Mouse (Mus musculus): ENCODE data around the gene Trim45.

Trim45 gene

DNA sequence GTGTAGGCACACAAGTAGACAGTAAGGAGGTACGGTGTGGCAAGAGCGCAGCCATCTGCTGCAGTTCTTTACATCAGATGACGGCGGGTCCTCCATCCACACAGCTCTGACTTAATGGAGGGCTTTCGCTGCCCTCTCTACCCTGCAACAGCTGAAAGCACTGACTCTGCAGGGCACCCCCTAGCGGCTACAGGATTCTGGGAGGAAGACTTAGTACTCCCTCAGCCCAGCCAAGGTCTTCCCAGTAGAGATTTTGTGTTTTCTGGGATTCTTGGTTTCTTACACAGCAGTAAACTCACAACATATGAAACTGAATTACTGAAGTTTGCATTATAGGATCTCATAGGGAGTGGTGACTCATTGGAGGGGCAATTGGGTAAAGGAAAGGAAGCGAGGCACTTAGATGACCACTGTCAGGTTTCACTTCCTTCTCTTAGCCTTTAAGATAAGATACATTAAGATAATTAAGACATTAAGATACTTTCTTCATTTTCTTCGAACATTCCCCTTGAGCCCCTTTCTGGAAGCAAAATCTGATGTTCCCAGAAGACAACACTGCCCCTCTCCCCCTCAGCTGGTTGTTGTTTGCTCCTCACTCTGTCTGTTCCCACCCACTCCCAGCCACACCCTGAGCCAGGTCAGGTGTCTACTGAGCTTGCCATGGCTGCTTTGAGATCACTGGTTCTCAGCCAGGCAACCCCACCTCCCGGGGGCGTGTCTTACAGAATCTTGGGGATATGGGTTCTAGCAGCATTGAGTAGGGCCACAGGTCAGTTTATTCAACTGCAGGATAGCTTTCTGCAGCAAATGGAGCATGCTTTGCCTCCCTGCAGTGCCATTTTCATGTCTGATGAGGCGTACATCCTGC, 10.3 kb downstream of the Trim45 start:
- DNase-seq, result no peak

DNA sequence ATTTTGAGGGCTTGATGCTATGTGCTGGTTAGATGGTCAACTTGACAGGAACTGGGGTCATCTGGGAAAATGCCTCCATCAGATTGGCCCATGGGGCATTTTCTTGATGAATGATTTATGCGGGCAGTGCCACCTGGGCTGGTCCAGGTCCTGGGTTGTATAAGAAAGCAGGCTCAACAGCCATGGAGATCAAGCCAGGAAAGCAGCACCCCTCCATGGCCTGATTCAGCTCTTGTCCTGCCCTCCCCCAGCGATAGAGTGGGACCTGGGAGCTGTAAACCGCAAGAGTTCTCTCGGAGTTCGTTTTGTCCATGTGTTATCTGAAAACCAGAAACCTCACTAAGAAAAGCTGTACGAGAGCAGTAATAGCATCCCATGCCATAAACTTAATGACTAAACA, 13.5 kb downstream of the Trim45 start:
- no peak for DNase-seq

DNA sequence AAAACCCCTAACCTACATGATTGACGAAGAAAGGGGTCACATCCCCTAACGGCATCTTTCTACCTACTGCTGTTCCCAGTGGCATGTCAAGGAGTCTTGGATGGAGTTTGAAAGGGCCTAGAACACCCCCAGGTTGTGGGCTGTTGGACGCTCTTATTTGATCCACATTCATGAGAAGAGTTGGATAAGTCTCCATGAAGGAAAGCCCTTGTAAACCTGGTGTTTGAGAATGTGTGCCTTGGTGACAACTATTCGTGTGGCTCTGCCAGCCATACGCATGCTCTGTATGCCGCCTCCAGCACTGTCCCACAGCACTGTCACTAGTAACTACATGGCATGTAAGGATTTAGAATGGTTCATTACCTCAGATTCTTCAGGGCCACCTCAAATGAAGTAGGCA, 14.2 kb downstream of the Trim45 start:
- DNase-seq, result no peak

DNA sequence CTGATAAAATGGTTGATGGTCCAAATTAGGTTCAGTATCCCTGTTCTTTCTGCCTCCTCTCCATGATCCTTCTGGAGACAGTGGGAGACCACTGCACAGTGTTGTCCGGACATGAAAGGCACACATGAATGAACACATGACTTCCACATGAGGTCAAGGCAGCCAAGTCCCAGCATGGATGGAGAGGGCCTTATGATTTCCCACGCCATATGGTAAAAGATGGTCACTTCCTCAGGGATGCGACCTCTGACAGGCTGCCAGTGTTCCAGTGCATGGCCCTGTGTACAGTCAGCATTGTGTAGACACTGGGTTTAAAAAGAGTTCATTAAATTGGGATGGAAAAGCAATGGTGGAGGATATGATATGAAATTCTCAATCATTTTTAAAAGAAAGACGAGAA, 16.2 kb downstream of the Trim45 start:
- DNase-seq, result no peak

DNA sequence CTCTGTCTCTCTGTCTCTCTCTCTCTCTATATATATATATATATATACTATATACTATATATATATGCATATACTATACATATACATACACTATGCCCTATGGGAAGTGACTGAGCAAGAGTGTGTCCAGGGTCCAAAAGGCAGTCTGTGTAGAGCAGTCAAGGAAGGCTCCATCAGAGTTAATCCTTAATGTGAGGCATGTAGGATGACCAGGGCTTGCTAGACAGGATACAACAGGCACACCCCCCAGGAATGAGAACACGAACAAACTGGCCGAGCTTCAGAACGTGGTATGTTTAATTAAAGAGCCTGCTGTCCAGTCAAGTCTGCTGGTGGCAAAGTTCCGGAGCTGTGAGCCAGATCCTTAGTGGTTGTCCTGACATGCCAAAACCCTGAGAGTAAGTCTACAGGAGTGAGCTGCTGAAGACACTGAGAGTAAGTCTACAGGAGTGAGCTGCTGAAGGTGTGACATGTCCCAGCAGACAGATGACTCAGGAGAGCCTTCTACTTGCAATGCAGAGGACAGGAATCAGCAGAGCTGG, 18.6 kb downstream of the Trim45 start:
- DNase-seq, result no peak

DNA sequence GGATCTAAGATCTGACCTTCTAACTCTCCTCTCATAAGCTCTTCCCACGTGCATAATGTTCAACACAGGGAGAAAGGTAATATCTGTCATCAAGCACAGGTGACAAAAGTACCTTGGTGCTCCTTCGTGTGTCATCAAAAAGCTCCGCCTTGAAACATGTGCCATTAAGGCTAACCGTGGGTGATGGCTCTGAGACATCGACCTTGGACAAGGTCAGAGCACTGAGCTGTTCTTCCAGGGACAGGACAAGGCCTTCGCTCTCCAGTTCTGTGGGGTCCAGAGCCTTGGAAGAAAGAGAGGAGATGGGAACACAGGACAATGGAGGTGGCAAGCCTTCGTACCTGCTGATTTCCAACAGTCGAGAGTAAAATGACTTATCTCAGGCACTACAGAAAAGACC, 25.3 kb downstream of the Trim45 start:
- DNase-seq, result no peak

DNA sequence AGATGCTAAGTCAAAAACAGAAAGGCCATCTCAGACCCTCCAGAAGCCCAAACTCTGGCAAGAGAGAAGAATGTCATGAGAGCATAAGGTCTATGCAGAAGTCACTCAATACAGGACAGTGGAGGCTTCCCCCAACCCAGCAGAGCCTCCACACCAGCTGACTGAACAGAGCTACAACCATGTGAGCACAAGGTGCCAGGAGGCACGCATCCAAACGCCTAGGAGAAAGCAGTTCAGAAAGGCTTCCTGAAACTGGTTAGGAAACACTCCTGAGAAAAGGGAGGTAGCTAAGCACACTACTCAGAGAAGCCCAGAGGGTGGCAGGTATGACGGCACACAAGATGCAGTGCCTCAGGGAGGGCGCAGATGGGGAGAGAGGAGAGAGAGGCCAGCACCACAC, 29.5 kb downstream of the Trim45 start:
- no peak for DNase-seq

DNA sequence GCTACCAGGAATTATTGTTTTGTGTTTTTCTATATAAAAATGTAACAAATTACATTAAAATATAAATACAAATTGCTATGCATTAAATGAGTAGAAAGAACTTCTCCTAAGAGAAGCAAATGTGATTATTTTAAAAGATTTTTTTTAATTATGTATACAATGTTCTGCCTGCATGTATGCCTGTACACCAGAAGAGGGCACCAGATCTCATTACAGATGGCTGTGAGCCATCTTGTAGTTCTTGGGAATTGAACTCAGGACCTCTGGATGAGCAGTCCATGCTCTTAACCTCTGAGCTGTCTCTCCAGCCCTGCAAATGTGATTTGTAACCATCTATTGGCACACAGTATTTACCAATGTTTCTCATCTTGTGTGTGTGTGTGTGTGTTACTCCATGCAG, 32.6 kb downstream of the Trim45 start:
- no peak for DNase-seq

DNA sequence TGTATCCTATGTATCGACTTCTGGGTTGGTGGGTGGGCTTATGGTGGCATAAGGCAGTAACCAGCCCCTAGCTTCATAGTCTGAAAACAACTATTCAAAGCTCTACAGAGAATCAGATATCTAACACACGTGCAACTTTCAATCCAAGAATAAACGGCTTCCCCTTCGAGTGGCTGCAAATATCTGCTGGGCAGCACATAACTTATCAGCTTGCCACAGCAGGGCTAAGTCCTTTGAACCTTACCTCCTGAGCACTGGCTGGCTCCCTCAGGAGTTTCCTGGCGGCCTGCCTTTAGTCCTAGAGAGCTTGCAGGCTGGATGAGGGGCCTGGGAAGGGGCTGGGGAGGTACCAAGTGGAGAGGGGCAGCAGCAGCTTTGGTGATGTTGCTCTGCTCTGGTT, 39.0 kb downstream of the Trim45 start:
- no peak for DNase-seq

DNA sequence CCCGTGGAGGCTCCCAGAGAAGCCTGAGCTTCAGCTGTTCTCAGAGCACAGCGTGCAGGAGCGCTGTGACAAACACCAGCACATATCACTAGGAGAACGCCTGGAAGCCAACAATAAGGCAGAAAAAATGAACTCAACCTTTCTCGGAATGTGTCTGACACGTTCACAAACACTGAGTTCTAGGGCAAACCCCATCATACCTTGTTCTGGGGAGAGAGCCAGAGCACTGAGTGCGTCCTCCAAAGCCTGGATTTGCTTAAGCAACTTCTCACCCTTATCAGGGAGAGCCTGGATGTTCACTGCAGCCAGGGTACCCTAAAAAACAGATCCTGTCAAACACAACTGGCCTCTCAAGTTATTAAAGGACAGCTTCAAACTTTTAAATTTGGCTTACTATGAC, 39.5 kb downstream of the Trim45 start:
- DNase-seq, result no peak

DNA sequence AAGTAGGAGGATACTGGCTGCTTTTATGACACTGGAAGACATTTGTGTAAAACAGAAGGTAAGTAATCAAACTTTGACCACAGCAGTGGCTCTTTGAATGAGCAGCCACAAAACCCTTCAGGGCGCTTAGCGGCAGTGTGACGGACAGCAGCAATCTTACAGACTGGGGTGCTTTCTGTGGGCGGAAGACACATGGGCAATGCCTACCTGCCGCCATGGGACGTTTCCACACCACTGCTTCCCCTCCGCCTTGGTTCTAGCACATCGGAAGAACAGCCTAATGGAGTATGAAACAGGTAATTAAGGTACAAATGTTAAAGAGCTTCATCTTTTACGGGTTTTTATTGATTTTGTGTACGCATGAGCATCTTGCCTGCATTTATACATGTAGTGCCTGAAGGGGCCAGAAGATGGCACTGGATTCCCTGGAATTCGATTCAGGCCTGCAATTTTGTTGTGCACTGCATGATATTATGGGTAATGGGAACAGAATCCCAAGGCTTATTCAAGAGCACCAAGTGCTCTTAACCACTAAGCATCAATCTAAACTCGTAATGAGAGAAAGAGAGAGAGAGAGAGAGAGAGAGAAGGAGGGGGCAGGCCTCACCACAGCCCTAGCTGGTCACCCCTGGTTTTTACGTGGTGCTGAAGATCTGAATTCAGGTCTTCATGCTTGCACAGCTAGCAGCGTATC, 42.0 kb downstream of the Trim45 start:
- no peak for DNase-seq

DNA sequence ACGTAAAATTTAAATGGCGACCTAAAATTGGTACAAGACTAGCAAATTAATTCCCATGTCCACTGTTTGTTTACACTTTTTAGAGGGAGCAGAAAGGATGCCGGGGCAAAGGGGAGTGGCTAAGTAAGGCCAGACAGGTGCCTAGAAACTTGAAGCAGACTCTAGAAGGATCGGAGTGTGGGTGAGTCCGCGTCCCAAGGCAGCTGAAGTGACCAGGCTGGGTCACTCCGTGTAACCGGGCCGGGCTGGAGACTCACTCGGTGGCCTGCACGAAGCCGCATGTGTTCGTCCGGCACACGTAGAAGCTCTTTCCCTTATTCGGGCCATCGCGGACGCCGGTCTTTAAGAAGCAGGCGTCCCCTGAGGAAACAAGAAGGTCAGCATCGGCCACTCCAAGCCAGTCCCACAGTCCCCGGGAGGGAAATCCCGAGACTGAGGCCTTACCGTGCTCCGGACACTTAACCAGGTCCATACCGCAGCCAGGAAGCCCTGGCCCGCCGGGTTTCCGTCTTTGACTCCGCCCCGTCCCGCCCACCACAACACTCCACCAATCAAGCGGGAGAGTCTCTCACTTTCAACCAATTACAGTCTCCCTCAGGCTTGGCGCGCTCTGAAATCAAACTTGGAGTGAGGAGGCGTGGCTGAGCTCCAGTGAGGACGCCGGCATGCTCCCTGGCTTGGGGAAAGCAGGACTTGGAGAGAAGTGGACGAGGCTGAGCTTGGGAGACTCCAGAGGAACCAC, 47.3 kb downstream of the Trim45 start, which contains the start of gene Ttf2:
Gene Ttf2 (minus strand): TSS at position 488 of the 742 bp plus-strand sequence.
- DNase-seq, result peak; percentile 93

DNA sequence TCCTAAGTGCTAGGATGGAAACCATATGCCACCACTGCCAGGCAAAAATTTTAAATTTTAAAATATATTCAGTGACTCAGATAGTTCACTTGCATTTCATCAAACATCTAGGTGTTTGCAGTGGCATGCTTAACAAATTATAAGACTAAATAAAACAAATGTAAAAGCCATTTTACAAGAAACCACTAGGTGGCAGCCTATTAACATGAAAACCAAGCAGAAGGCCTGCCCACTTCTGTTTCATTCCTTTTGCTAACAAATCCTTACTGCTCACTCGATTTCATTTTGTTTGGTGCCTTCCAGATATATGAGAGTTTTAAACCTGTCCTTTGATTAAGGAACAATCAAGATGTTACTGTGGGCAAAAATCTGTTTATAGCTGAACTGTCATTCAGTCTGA, 51.9 kb downstream of the Trim45 start:
- DNase-seq, result no peak

DNA sequence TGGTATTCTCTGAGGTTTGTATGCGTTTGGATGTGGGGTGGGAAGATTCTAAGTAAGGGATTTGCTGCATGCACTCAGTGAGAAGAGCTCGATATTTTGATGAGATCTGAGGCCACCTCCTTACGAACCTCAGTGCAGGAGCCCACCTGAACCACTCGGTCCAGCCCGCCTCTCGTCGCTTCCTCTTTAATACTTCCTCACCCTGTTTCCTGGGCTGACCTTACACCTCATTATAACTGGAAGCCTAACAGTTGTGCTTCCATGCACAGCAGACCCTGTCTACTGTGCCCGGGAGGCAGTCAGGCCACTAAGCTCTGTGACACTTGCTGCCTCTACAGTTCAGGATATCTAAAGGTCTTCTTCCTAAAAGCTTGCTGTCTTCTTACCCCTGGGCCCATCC, 57.3 kb downstream of the Trim45 start:
- no peak for DNase-seq
